Mouse (Mus musculus) left cerebral cortex, postnatal 36 days (tissue): ENCODE results near the gene Nxpe3. TPM values are rescaled to one million over a fixed set of nuclear protein-coding genes. Genes with fewer than 3 reads are reported as not detected.

Experiments
- DNase-seq, 2 experiments: peaks; one replicate each; pipeline ENCODE4 v3.0.0; 2021 to 2022; ENCODE audit warnings: low spot score in 2 of 2, mixed read lengths in 1 of 2
- intact Hi-C: fragments of 180-260 bp; cut with DNase I; formaldehyde crosslinking; loops from one replicate; pipeline ENCODE4 v1.15.1; 2025
- total RNA-seq, 2 experiments: library from RNA; stranded (reverse); gene quantifications; 2 replicates each; pipeline ENCODE4 v1.2.3; 2021

Nxpe3 gene
- total RNA-seq = 10 to 100 TPM in 1 of 2 experiments, 1 to 10 TPM in 1; 9.9 to 11.4 TPM

GRCm38 (mm10) chr16:55894893-55895650 is at the start of gene Nxpe3:
Nxpe3 (minus strand) TSS chr16:55895285.
- intact Hi-C loops = no loop called here
- peak; percentile 92 for DNase-seq

GRCm38 (mm10) chr16:55940781-55941180 is 45.7 kb upstream of the Nxpe3 start:
- DNase-seq = no peak
- intact Hi-C loops = no loop called here

- intact Hi-C loops = no loop called here
Observed at GRCm38 (mm10) chr16:55939703-55940102, 44.6 kb upstream of the Nxpe3 start.

GRCm38 (mm10) chr16:55938761-55939160 is 43.7 kb upstream of the Nxpe3 start:
- intact Hi-C loops = no loop called here
- DNase-seq = no peak

More at GRCm38 (mm10) chr16:55939703-55940102, 44.6 kb upstream of the Nxpe3 start:
- no peak for DNase-seq

GRCm38 (mm10) chr16:55934453-55935037 is 39.5 kb upstream of the Nxpe3 start, which contains the start of gene Cep97:
Cep97 (minus strand) TSS chr16:55934855.
- DNase-seq = peak; percentile 92 to 94
- intact Hi-C loops = loop anchor here (5.0 kb wide), 1 partner anchor 33 kb away; the partner anchor contains the start of gene Rpl24

GRCm38 (mm10) chr16:55933681-55934343 is 38.7 kb upstream of the Nxpe3 start:
- intact Hi-C loops = loop anchor here (5.0 kb wide), 1 partner anchor 33 kb away; the partner anchor contains the start of gene Rpl24

GRCm38 (mm10) chr16:55924010-55924409 is 28.9 kb upstream of the Nxpe3 start:
- no peak for DNase-seq
- intact Hi-C loops = no loop called here

More at GRCm38 (mm10) chr16:55933681-55934343, 38.7 kb upstream of the Nxpe3 start:
- peak in 1 of 2 experiments; percentile 24 for DNase-seq

- intact Hi-C loops = no loop called here
- DNase-seq = no peak
Observed at GRCm38 (mm10) chr16:55922079-55922478, 27.0 kb upstream of the Nxpe3 start.

- no peak for DNase-seq
- intact Hi-C loops = no loop called here
Observed at GRCm38 (mm10) chr16:55914716-55915115, 19.6 kb upstream of the Nxpe3 start.

GRCm38 (mm10) chr16:55910208-55910793 is 15.2 kb upstream of the Nxpe3 start:
- intact Hi-C loops = no loop called here
- DNase-seq = no peak

- no peak for DNase-seq
- intact Hi-C loops = no loop called here
Observed at GRCm38 (mm10) chr16:55906928-55907679, 12.0 kb upstream of the Nxpe3 start.

- DNase-seq = no peak
- intact Hi-C loops = no loop called here
Observed at GRCm38 (mm10) chr16:55905370-55905769, 10.3 kb upstream of the Nxpe3 start.

GRCm38 (mm10) chr16:55901839-55902756 is 7.0 kb upstream of the Nxpe3 start:
- DNase-seq = no peak
- intact Hi-C loops = no loop called here

GRCm38 (mm10) chr16:55898385-55899002 is 3.4 kb upstream of the Nxpe3 start:
- DNase-seq = no peak
- intact Hi-C loops = no loop called here

GRCm38 (mm10) chr16:55895651-55896095 is 588 bp upstream of the Nxpe3 start:
- intact Hi-C loops = no loop called here
- DNase-seq = no peak

- no peak for DNase-seq
- intact Hi-C loops = no loop called here
Observed at GRCm38 (mm10) chr16:55894536-55894892, 571 bp downstream of the Nxpe3 start.

GRCm38 (mm10) chr16:55893410-55894107 is 1.5 kb downstream of the Nxpe3 start:
- intact Hi-C loops = no loop called here
- DNase-seq = no peak
